Comparison of ENCODE assay signal across 25 mouse cellular contexts in the genomic region with DNA sequence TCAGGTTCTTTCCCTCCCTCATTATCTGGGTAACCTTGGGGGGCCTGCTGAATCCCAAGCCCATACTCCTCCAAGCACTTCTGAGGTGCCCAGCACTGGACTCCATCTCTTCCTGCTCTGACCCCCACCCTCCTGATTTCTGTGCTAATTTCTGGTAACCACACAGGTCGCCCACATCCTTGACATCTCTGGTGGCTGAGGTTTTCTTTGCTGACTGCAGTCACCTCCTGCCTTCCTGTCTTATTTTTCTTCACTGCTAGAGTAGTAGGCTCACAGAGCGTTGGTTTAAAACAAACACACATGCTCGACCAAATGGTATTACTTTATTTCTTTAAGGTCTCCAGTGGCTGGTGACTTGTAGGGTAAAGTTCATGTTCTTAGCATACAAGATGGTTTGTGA. TPM values are rescaled to one million over a fixed set of nuclear protein-coding genes. Genes with fewer than 3 reads are reported as not detected.
DNase-seq lines count a peak whose midpoint lies in the region; ATAC-seq lines count a peak whose summit lies in the region.
"Had no signal": no experiment of that assay in that cellular context is flagged by ENCODE, and none has a peak within 500 bp of the region (broad histone marks: within the 10 kb centered on the region; RNA-seq: fewer than 3 reads in every experiment).

No protein-coding gene starts in this region.

- DNase-seq in heart, adult 11 months = peak; percentile 79
- DNase-seq in heart, embryonic 10.5 days (ENCODE audit: low spot score) = no peak
- peak; percentile 71 for DNase-seq in naive thymus-derived CD4-positive, alpha-beta T cell, adult 2 months (ENCODE audit: low read depth)
- peak; percentile 56 for DNase-seq in thymus, postnatal 14 days
- no peak for DNase-seq in retina, embryonic 14.5 days (ENCODE audit: low spot score)
- no peak for DNase-seq in adrenal gland, adult 2 months
- DNase-seq: adrenal gland, adult 8-10 months; cerebellum, adult 9-10 months; gastrocnemius, postnatal 14 days; kidney, postnatal 4 days; liver, embryonic 13.5 days; lung, embryonic 14.5 days; lung, postnatal 36 days had no signal

- H3K9me3 ChIP-seq in heart, embryonic 10.5 days = no peaks in the 10 kb centered on the region
- H3K9me3 ChIP-seq in forebrain, embryonic 16.5 days (ENCODE audit: control insufficient read depth, low read length) = no peaks in the 10 kb centered on the region
- H3K9me3 ChIP-seq: embryonic facial prominence, embryonic 12.5 days; forebrain, embryonic 13.5 days; limb, embryonic 12.5 days; liver, embryonic 13.5 days had no signal

- H3K4me3 ChIP-seq in heart, embryonic 10.5 days = no peak overlapping the region
- H3K4me3 ChIP-seq in forebrain, embryonic 16.5 days (replicated peaks; ENCODE audit: low read length) = no peak overlapping the region
- H3K4me3 ChIP-seq: embryonic facial prominence, embryonic 12.5 days; erythroblast, embryonic 14.5 days; forebrain, embryonic 13.5 days; limb, embryonic 12.5 days; liver, embryonic 13.5 days; myocyte had no signal

- no peak overlapping the region for H3K9ac ChIP-seq in forebrain, embryonic 16.5 days (replicated peaks; ENCODE audit: low read depth, low read length)
- H3K9ac ChIP-seq: embryonic facial prominence, embryonic 12.5 days; forebrain, embryonic 13.5 days; limb, embryonic 12.5 days; liver, embryonic 13.5 days; lung, embryonic 14.5 days had no signal

- H3K4me1 ChIP-seq in heart, embryonic 10.5 days = peaks cover 20% of the 10 kb centered on the region
- H3K4me1 ChIP-seq in forebrain, embryonic 16.5 days (replicated peaks; ENCODE audit: control insufficient read depth, insufficient read depth, low read length) = no peaks in the 10 kb centered on the region; the same call in 1 of the 2 replicates
- H3K4me1 ChIP-seq: forebrain, embryonic 13.5 days; limb, embryonic 12.5 days had no signal

- 64% methylated on average over 3 of the region's 3 CpGs for WGBS in heart, embryonic 10.5 days
- 85% methylated on average over 3 of the region's 3 CpGs for WGBS in forebrain, embryonic 16.5 days

- H3K36me3 ChIP-seq in heart, embryonic 10.5 days = no peaks in the 10 kb centered on the region
- no peaks in the 10 kb centered on the region for H3K36me3 ChIP-seq in forebrain, embryonic 16.5 days (ENCODE audit: control insufficient read depth, insufficient read depth)
- H3K36me3 ChIP-seq: embryonic facial prominence, embryonic 12.5 days; limb, embryonic 12.5 days; liver, embryonic 13.5 days had no signal

- H3K4me2 ChIP-seq in forebrain, embryonic 16.5 days (ENCODE audit: low read length) = no peak overlapping the region
- H3K4me2 ChIP-seq: embryonic facial prominence, embryonic 12.5 days; forebrain, embryonic 13.5 days; limb, embryonic 12.5 days; liver, embryonic 13.5 days; lung, embryonic 14.5 days; midbrain, embryonic 11.5 days had no signal

- H3K27me3 ChIP-seq in heart, embryonic 10.5 days (ENCODE audit: insufficient read depth, poor library complexity, severe bottlenecking) = no peaks in the 10 kb centered on the region
- H3K27me3 ChIP-seq in forebrain, embryonic 16.5 days (replicated peaks; ENCODE audit: control insufficient read depth, insufficient read depth, low read length) = no peaks in the 10 kb centered on the region
- H3K27me3 ChIP-seq: embryonic facial prominence, embryonic 12.5 days; forebrain, embryonic 13.5 days; limb, embryonic 12.5 days; liver, embryonic 13.5 days had no signal

- ATAC-seq in activated CD4-positive, CD25-positive, alpha-beta regulatory T cell, adult 4 months = peak; percentile 86
- ATAC-seq in forebrain, embryonic 16.5 days = no peak
- ATAC-seq: forebrain, embryonic 13.5 days had no signal

- no peak overlapping the region for H3K27ac ChIP-seq in heart, embryonic 10.5 days
- H3K27ac ChIP-seq in forebrain, embryonic 16.5 days (ENCODE audit: low read length) = no peak overlapping the region
- H3K27ac ChIP-seq: embryonic facial prominence, embryonic 12.5 days; forebrain, embryonic 13.5 days; limb, embryonic 12.5 days; liver, embryonic 13.5 days had no signal

RNA-seq across cellular contexts. Expression of gene Ahnak, which starts 49.1 kb away (rescaled TPM):
- polyA plus RNA-seq in heart, embryonic 10.5 days (2016; fragmentation: Nextera tagmentation; extraction: Ambion mirVana) = 15.1 and 19.4 TPM in 2 replicates
- 10 to 100 TPM; 47.2 to 60.1 TPM for polyA plus RNA-seq in activated CD4-positive, CD25-positive, alpha-beta regulatory T cell, adult 4 months (2017; shearing (Covaris generic))
- 2.2 and 3.4 TPM in 2 replicates for polyA plus RNA-seq in forebrain, embryonic 16.5 days (2015; fragmentation: Nextera tagmentation; extraction: Ambion mirVana)
- 100 to 1,000 TPM in 1 of 2 experiments, 10 to 100 TPM in 1; 91.1 to 152 TPM for total RNA-seq in adrenal gland, adult 2 months (2021)
- polyA plus RNA-seq in adrenal gland, adult 2 months (2012; rRNA removed) = 5.4 and 7.4 TPM in 2 replicates

RNA-seq across cellular contexts. Expression of gene Scgb1a1, which starts 49.6 kb away (rescaled TPM):
- polyA plus RNA-seq in heart, embryonic 10.5 days (2016; fragmentation: Nextera tagmentation; extraction: Ambion mirVana) = not detected in 2 replicates
- not detected for polyA plus RNA-seq in activated CD4-positive, CD25-positive, alpha-beta regulatory T cell, adult 4 months (2017; shearing (Covaris generic))
- not detected in 2 replicates for polyA plus RNA-seq in forebrain, embryonic 16.5 days (2015; fragmentation: Nextera tagmentation; extraction: Ambion mirVana)
- total RNA-seq in adrenal gland, adult 2 months (2021) = not detected
- 4.5 TPM in 1 of 2 replicates, not detected in the other for polyA plus RNA-seq in adrenal gland, adult 2 months (2012; rRNA removed)
- total RNA-seq: gastrocnemius, postnatal 14 days; layer of hippocampus, postnatal 25 days; left cerebral cortex, postnatal 10 days had no signal
- polyA plus RNA-seq: embryonic facial prominence, embryonic 12.5 days; erythroblast, embryonic 14.5 days; forebrain, embryonic 13.5 days; hindbrain, embryonic 11.5 days; kidney, embryonic 14.5 days; limb, embryonic 12.5 days; liver, embryonic 13.5 days; lung, embryonic 14.5 days; midbrain, embryonic 11.5 days; myocyte had no signal

Comparison
In these comparisons a context has a peak if more than half of its experiments do, and no peak if none do; other contexts are left out.
1. DNase-seq: peak in heart, adult 11 months (single experiment), naive thymus-derived CD4-positive, alpha-beta T cell, adult 2 months (single experiment) and thymus, postnatal 14 days (single experiment); none in heart, embryonic 10.5 days (single experiment), retina, embryonic 14.5 days (single experiment) and adrenal gland, adult 2 months (single experiment).